Mouse (Mus musculus): ENCODE measurements at regions not wholly inside any gene's neighbourhood (a gene's known extent, or its start where the extent isn't known, plus 50 kb on each side); places are given as distances from the start of the nearest gene placed in this dataset.

- DNase-seq (ENCODE audit: low read depth, low spot score): no peak
These were observed 313.0 kb downstream of the Bmper start for GRCm38 (mm10) chr9:23535872-23536271.

- no peak for DNase-seq (ENCODE audit: low read depth, low spot score)
These were observed 315.2 kb downstream of the Bmper start for GRCm38 (mm10) chr9:23538051-23538450.

- no peak for DNase-seq (ENCODE audit: low read depth, low spot score)
These were observed 328.8 kb downstream of the Bmper start for GRCm38 (mm10) chr9:23551692-23552091.

GRCm38 (mm10) chr9:23553766-23554165 lies 330.9 kb downstream of the Bmper start:
- no peak for DNase-seq (ENCODE audit: low read depth, low spot score)

GRCm38 (mm10) chr9:23557601-23558000 lies 334.7 kb downstream of the Bmper start:
- no peak for DNase-seq (ENCODE audit: low read depth, low spot score)

GRCm38 (mm10) chr9:23561924-23562323 lies 339.0 kb downstream of the Bmper start:
- DNase-seq (ENCODE audit: low read depth, low spot score): no peak

GRCm38 (mm10) chr9:23567081-23567480 lies 344.2 kb downstream of the Bmper start:
- DNase-seq (ENCODE audit: low read depth, low spot score): no peak

- no peak for DNase-seq (ENCODE audit: low read depth, low spot score)
These were observed 347.3 kb downstream of the Bmper start for GRCm38 (mm10) chr9:23570150-23570549.

GRCm38 (mm10) chr9:23576314-23576713 lies 353.4 kb downstream of the Bmper start:
- no peak for DNase-seq (ENCODE audit: low read depth, low spot score)

GRCm38 (mm10) chr9:23580155-23580554 lies 357.3 kb downstream of the Bmper start:
- DNase-seq (ENCODE audit: low read depth, low spot score): peak; percentile 60

GRCm38 (mm10) chr9:23581039-23581606 lies 358.2 kb downstream of the Bmper start:
- peak; percentile 88 for DNase-seq (ENCODE audit: low read depth, low spot score)

GRCm38 (mm10) chr9:23584561-23584960 lies 361.7 kb downstream of the Bmper start:
- no peak for DNase-seq (ENCODE audit: low read depth, low spot score)

- DNase-seq (ENCODE audit: low read depth, low spot score): no peak
These were observed 366.1 kb downstream of the Bmper start for GRCm38 (mm10) chr9:23589024-23589423.

- DNase-seq (ENCODE audit: low read depth, low spot score): no peak
These were observed 369.0 kb downstream of the Bmper start for GRCm38 (mm10) chr9:23591906-23592305.

- DNase-seq (ENCODE audit: low read depth, low spot score): no peak
These were observed 377.7 kb downstream of the Bmper start for GRCm38 (mm10) chr9:23600623-23601022.
